Mouse (Mus musculus) intestine, embryonic 15.5 days (tissue): Measurements from ENCODE around the gene Myh3. TPM values are rescaled to one million over a fixed set of nuclear protein-coding genes. Genes with fewer than 3 reads are reported as not detected.

ENCODE experiments used
- ATAC-seq: fragments of 200-750 bp; cut with Nextera tagmentation; 2 replicates; pipeline ENCODE4 v1.8.0; 2017; ENCODE audit warnings: moderate TSS enrichment, moderate library complexity
- H3K27ac ChIP-seq: fragments of 300-500 bp; sonication (generic); 2 replicates; pipeline ENCODE4 v1.5.1; 2015; ENCODE audit warnings: mild to moderate bottlenecking, inconsistent platforms
- H3K27me3 ChIP-seq: fragments of 300-500 bp; sonication (generic); replicated peaks from 2 replicates; pipeline ENCODE4 v1.6.1; 2015; ENCODE audit warnings: inconsistent platforms
- H3K36me3 ChIP-seq: fragments of 300-500 bp; sonication (generic); 2 replicates; pipeline ENCODE4 v1.6.1; 2015; ENCODE audit warnings: inconsistent platforms
- H3K4me1 ChIP-seq: fragments of 300-500 bp; sonication (generic); replicated peaks from 2 replicates; pipeline ENCODE4 v1.6.1; 2015; ENCODE audit warnings: inconsistent platforms
- H3K4me2 ChIP-seq: fragments of 300-500 bp; sonication (generic); replicated peaks from 2 replicates; pipeline ENCODE4 v1.6.1; 2015; ENCODE audit warnings: mild to moderate bottlenecking, inconsistent platforms
- H3K4me3 ChIP-seq: fragments of 300-500 bp; sonication (generic); replicated peaks from 2 replicates; pipeline ENCODE4 v1.5.1; 2015; ENCODE audit warnings: inconsistent platforms
- H3K9ac ChIP-seq: fragments of 300-500 bp; sonication (generic); 2 replicates; pipeline ENCODE4 v1.6.1; 2015; ENCODE audit warnings: inconsistent platforms
- H3K9me3 ChIP-seq: fragments of 300-500 bp; sonication (generic); 2 replicates; pipeline ENCODE4 v1.6.1; 2016; ENCODE audit warnings: inconsistent platforms
- WGBS: fragments of 180-500 bp; shearing (Covaris S2); methylation state at CpG from one replicate; pipeline ENCODE4 v1.1.7; 2015; 5-methylcytosine and 5-hydroxymethylcytosine counted together
- polyA plus RNA-seq: library from polyadenylated mRNA; unstranded; fragments of >200 nt; fragmentation: Nextera tagmentation; extraction: Ambion mirVana; gene quantifications from 2 replicates; pipeline ENCODE4 v1.2.1, GENCODE M21; 2015

The Myh3 gene
- polyA plus RNA-seq, 1 experiment from 2014 or later, result 1.2 TPM

DNA sequence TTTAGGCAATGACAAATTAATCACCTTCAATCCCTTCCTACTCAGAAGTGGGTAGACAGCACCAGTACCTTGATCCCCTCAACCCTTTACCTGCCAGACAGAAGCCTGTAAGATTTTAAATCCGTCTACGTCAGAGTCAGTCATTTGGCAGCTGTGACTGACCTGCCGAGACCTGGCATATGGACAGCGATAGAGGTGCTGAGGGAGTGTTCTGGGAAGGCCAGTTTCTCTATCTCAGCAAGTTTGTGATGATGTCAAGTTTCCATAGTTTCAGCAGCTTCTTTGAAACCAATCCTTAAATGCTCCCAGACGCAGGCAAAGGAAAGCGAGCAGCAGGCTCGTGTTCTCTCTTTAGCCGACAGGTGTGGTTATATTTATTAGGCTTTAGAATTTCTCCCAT lies 61.5 kb downstream of the Myh3 start:
- ATAC-seq, result no peak
- WGBS, result 56% methylated on average over 8 of the region's 8 CpGs
- Histone ChIP-seq H3K4me1 (no peaks in the 10 kb centered on the region), H3K4me2 (no peak overlapping the region), H3K36me3 (no peaks in the 10 kb centered on the region), H3K9me3 (no peaks in the 10 kb centered on the region), H3K27me3 (no peaks in the 10 kb centered on the region), H3K27ac (no peak overlapping the region), H3K4me3 (no peak overlapping the region), H3K9ac (no peak overlapping the region)

DNA sequence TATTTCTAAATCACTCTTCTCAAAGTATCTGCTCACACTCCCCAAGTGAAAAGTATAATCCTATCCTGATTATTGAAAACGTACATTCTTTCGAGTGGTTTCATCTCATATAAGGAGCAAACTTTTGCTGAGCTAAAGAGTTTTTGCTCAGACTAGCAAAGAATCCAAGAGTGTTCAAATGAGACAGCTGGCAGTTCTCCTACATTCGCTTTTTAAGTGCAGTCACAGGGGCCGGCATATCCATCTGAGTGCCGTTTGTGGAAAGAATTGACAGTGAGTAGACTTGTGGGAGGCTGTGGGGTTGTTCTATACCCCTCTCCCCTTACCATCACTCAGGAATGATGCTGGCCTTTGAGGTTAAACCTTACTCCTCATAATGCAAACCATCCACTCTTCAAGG lies 62.1 kb downstream of the Myh3 start:
- no peak for ATAC-seq
- H3K4me3 ChIP-seq, result no peak overlapping the region
- H3K9me3 ChIP-seq, result no peaks in the 10 kb centered on the region
- no peak overlapping the region for H3K9ac ChIP-seq
- H3K27ac ChIP-seq, result no peak overlapping the region
- no peaks in the 10 kb centered on the region for H3K4me1 ChIP-seq
- 60% methylated on average over 5 of the region's 5 CpGs for WGBS
- no peaks in the 10 kb centered on the region for H3K36me3 ChIP-seq
- no peak overlapping the region for H3K4me2 ChIP-seq
- H3K27me3 ChIP-seq, result no peaks in the 10 kb centered on the region

DNA sequence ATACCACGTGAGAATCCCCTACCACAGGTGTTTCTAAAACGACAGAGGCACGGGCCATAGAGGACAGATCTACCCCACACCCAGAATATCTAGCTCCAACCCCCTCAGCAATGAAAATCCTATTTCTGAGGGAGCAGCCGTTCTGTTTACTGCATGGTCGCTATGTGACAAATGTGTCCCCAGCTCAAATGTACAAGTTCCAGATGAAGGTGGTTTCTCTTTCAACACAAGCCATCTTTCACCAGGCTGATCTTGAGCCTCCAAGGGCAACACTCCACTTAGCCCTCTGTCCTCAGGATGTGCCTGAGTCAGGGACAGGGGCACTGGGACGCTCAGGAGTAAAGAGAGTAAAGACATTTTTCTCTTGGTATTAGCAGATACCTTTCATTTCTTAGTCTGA lies 62.9 kb downstream of the Myh3 start:
- Histone ChIP-seq H3K36me3 (no peaks in the 10 kb centered on the region), H3K27ac (no peak overlapping the region), H3K4me2 (no peak overlapping the region), H3K4me1 (no peaks in the 10 kb centered on the region), H3K27me3 (no peaks in the 10 kb centered on the region), H3K4me3 (no peak overlapping the region), H3K9me3 (no peaks in the 10 kb centered on the region), H3K9ac (no peak overlapping the region)
- WGBS, result 67% methylated on average over 6 of the region's 6 CpGs
- ATAC-seq, result no peak

- no peaks in the 10 kb centered on the region for H3K27me3 ChIP-seq
- no peak overlapping the region for H3K9ac ChIP-seq
- H3K4me1 ChIP-seq, result no peaks in the 10 kb centered on the region
- no peak for ATAC-seq
- H3K9me3 ChIP-seq, result no peaks in the 10 kb centered on the region
- H3K4me3 ChIP-seq, result no peak overlapping the region
- no peak overlapping the region for H3K27ac ChIP-seq
- WGBS, result 54% methylated on average over 4 of the region's 4 CpGs
- H3K36me3 ChIP-seq, result no peaks in the 10 kb centered on the region
- no peak overlapping the region for H3K4me2 ChIP-seq
Observed at GRCm38 (mm10) chr11:67142047-67142446, 63.9 kb downstream of the Myh3 start.

GRCm38 (mm10) chr11:67143065-67143464 lies 65.0 kb downstream of the Myh3 start:
- no peak for ATAC-seq
- H3K36me3 ChIP-seq, result no peaks in the 10 kb centered on the region
- H3K4me1 ChIP-seq, result no peaks in the 10 kb centered on the region
- no peaks in the 10 kb centered on the region for H3K27me3 ChIP-seq
- no peak overlapping the region for H3K4me2 ChIP-seq
- WGBS, result 75% methylated on average over 5 of the region's 5 CpGs
- no peaks in the 10 kb centered on the region for H3K9me3 ChIP-seq
- no peak overlapping the region for H3K4me3 ChIP-seq
- H3K27ac ChIP-seq, result no peak overlapping the region
- H3K9ac ChIP-seq, result no peak overlapping the region

DNA sequence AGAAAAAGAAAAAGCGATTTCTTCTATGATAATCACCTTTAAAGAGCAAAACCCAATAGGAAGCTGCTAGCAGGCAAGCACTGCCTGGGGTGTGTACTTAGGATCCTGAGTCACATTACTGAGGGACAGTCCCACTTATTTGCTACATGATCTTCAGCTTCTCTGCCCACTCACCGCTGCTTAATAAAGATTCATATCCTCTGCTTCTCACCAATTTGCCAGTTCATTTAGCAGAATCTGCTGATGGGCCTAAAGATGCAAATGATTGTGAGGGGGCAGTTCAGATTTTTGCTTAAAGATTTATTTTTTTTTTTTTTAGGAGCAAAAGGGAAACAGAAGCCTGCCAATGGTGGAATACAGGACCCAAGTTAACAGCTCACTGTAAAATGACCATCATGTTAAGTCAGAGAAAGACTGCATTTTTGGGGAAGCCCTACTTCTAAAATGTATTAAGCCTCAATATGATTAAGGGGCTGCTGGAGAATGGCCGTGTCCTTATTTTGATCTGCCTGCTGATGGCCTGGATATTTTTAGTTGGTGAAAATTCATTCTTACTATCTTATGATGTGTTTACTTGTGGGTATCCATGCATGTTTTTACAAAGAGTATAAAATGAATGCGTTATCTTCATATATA lies 65.9 kb downstream of the Myh3 start:
- 87% methylated on average over 4 of the region's 4 CpGs for WGBS

GRCm38 (mm10) chr11:67144559-67145265 lies 66.6 kb downstream of the Myh3 start:
- Histone ChIP-seq H3K27me3 (no peaks in the 10 kb centered on the region), H3K27ac (no peak overlapping the region), H3K36me3 (no peaks in the 10 kb centered on the region), H3K9me3 (no peaks in the 10 kb centered on the region), H3K4me1 (no peaks in the 10 kb centered on the region), H3K9ac (no peak overlapping the region), H3K4me3 (no peak overlapping the region), H3K4me2 (no peak overlapping the region)
- ATAC-seq, result no peak
- 63% methylated on average over 6 of the region's 6 CpGs for WGBS

More for the DNA sequence above, 65.9 kb downstream of the Myh3 start:
- Histone ChIP-seq H3K4me2 (no peak overlapping the region), H3K9me3 (no peaks in the 10 kb centered on the region), H3K4me1 (no peaks in the 10 kb centered on the region), H3K36me3 (no peaks in the 10 kb centered on the region), H3K9ac (no peak overlapping the region), H3K4me3 (no peak overlapping the region), H3K27me3 (no peaks in the 10 kb centered on the region), H3K27ac (no peak overlapping the region)
- ATAC-seq, result no peak

- Histone ChIP-seq H3K9ac (no peak overlapping the region), H3K4me1 (no peaks in the 10 kb centered on the region), H3K9me3 (no peaks in the 10 kb centered on the region), H3K4me2 (no peak overlapping the region), H3K36me3 (no peaks in the 10 kb centered on the region), H3K4me3 (no peak overlapping the region), H3K27me3 (no peaks in the 10 kb centered on the region), H3K27ac (no peak overlapping the region)
- ATAC-seq, result no peak
- WGBS, result 86% methylated on average over 5 of the region's 5 CpGs
Observed at GRCm38 (mm10) chr11:67145482-67146408, 67.6 kb downstream of the Myh3 start.

- H3K27me3 ChIP-seq, result no peaks in the 10 kb centered on the region
- H3K4me1 ChIP-seq, result no peaks in the 10 kb centered on the region
- no peak overlapping the region for H3K27ac ChIP-seq
- no peak for ATAC-seq
- no peak overlapping the region for H3K4me2 ChIP-seq
- H3K4me3 ChIP-seq, result no peak overlapping the region
- 89% methylated on average over 4 of the region's 4 CpGs for WGBS
- H3K36me3 ChIP-seq, result no peaks in the 10 kb centered on the region
- no peak overlapping the region for H3K9ac ChIP-seq
- no peaks in the 10 kb centered on the region for H3K9me3 ChIP-seq
Observed at GRCm38 (mm10) chr11:67146409-67147282, 68.5 kb downstream of the Myh3 start.

GRCm38 (mm10) chr11:67147283-67147921 lies 69.3 kb downstream of the Myh3 start:
- Histone ChIP-seq H3K4me1 (no peaks in the 10 kb centered on the region), H3K27ac (no peak overlapping the region), H3K36me3 (no peaks in the 10 kb centered on the region), H3K27me3 (no peaks in the 10 kb centered on the region), H3K9ac (no peak overlapping the region), H3K4me2 (no peak overlapping the region), H3K4me3 (no peak overlapping the region), H3K9me3 (no peaks in the 10 kb centered on the region)
- ATAC-seq, result no peak
- WGBS, result 90% methylated on average over 12 of the region's 12 CpGs

DNA sequence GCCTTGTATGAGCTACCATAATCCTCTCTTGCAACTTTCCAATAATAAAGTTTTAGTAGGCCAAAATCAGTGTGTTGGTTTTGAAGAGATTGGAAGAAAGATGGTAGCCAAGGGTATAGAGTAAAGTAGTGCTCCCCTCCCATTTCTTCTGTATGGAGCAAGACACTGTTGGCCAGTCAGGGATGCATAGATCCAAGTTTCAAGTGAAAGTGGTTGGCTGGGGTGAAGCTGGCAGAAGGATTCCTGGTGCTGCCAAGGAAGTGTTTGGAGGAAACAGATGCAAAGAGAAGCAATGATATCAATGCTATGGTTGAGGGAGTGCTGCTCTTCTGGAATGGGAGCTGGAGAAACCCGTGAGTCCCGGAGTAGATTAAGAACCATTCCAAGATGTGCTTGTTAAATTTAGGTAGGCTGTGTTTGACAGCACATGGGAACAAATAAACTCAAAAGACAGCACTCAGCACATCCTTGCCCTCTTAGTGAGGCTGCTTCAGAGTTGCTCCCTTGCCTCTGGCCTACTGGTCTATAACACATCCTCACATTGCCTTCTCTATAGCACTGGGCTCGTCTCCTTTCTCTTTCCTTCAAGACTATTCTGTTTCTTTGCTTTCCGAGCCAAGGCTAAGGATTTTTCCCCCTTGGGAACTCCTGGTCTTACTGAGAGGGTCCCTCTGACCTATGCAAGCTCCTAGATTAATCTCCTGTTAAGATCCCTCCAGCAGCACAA lies 70.3 kb downstream of the Myh3 start:
- no peaks in the 10 kb centered on the region for H3K4me1 ChIP-seq
- H3K9me3 ChIP-seq, result no peaks in the 10 kb centered on the region
- no peak overlapping the region for H3K4me2 ChIP-seq
- no peak for ATAC-seq
- no peaks in the 10 kb centered on the region for H3K27me3 ChIP-seq
- WGBS, result 87% methylated on average over 4 of the region's 4 CpGs
- H3K27ac ChIP-seq, result no peak overlapping the region
- H3K36me3 ChIP-seq, result no peaks in the 10 kb centered on the region
- H3K4me3 ChIP-seq, result no peak overlapping the region
- no peak overlapping the region for H3K9ac ChIP-seq
